Mouse (Mus musculus): ENCODE data around the gene Clmp.
A peak's percentile ranks its signal among the peaks of the same experiment; 100 is the strongest.

The Clmp gene

DNA sequence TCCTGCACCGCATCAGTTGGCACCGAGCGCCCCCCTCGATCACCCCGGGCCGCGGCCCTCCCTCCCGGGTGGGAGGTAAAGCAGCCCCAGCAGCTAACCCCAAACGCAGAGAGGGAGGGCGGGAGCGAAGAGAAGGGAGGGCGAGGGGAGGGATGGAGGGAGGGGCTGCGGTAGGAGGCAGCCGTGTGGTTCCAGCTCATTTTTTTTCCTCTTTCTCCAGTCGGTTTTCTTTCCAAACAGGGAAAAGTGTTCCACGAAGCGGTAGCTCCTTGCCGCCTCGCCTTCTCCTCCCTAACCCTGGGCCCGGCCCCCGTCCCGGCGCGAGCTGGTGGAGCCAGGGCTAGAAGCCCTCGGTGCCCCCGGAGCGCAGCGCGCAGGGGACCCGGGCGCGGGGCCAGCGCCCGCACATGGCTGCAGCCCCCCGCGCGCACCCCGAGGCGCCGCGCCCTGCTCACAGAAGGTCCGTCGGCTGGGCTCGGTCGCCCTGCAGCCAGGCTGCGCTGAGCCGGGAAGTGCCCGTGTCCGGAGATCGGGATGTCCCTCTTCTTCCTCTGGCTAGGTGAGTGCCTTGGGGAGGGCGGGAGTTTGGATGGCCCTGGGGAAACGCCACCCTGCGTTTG is at the start of gene Clmp:
TSS of gene Clmp (plus strand) at position 162 of the 620 bp plus-strand sequence.
- no peak for DNase-seq (ENCODE audit: low read depth, low spot score)

DNA sequence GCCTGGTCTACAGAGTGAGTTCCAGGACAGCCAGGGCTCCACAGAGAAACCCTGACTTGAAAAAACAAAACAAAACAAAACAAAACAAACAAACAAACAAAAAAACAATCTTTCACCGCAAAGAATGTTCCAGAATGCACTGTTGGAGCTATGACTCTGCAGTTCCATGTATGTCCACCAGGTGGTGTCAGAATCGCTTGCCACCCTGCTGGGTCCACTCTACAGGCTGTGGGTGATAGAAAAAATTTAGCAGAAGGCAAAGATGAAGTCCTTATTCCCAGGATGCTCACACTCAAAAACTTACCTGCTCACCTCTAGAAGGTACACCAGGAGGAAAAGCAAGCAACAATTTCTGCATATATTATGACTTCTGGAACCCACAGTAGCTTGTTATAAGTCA is 49.7 kb upstream of the Clmp start:
- peak; percentile 34 for DNase-seq (ENCODE audit: low read depth, low spot score)

DNA sequence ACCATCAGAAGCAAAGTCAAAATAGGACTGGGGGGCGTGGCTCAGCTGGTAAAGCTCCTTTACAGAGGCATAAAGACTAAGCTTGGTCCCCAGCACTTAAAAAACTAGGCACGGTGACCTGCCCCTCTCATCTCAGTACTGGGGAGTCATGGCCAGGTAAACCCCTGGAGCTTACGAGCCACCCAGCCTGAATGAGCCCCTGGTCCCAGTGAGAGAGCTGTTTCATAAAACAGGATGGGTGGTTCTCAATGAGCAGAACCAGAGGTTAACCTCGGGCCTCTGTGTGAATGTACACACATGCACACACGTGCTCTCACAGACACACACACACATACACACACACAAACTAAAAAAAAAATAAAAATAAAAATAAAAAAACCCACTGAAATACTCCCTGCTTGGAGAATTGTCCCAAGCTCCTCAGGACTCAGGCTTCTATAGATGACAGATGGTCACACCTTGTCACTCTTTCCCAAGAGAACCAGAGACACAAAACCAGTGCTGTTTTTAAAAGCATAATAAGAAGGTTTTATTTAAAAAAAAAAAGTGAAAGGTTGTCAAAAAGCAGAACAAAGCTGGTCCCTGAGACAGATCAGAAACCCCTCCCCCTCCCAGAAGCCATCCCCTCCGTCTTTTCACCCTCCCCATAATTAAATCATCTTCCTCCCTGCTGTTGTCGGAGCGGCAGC is 47.9 kb upstream of the Clmp start:
- no peak for DNase-seq (ENCODE audit: low read depth, low spot score)

DNA sequence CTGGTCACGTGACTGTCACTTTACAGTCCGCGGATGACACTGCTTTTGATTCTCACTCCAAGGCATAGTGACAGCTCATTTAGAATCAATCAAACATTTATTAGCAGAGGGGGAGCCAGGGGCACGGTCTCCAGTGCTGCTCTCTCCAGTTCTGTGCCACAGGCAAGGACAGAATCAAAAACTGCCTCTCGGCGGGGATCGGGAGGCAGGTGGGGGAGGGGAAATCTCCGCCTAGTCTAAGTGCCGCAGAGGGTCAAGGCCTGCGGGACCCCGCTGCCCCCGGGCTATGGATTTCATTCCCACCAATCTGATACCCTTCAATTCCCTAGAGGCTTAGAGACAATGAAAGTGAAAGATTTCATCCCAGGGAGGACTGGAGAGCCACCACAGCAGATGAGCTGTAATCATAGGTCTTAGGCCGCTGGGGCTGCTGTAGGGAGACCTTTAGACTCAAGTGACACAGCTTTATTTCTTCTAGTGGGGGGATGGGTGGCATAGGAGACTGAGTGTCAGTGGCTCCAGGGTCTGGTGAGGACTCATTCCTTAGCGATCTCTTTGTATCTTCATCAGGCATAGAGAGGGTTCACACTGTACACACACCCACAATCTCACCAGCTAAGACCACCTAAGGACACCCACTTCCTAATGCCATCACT is 47.2 kb upstream of the Clmp start:
- no peak for DNase-seq (ENCODE audit: low read depth, low spot score)

DNA sequence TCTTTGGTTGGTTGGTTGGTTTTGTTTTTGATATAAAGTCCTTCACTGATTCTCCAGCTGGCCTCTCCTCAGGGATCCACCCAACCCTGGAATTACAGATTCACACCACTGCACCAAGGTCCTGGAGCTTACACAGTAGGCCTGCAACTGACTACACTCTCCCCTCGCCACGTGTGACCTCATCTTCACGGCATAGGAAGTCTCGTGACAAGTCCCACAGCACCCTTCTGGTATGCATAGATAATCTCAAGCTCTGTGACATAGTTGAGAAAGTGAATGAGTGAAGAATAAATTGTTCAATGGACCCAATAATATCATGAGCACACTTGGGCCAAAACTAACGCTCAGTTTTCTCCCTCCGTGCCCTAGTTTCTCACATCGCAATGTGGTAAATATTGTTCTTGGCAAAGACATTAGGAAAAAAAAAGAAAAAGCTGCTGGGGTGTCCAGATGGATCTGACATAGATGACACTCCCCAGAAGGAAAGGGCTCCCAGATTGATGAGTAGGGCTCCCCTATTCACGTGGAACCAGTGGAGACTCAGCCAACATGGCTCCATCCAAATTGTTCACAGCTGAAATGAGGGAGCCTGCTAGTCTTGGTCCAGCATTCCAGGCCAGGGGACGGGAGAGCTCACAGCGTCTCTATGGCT is 46.1 kb upstream of the Clmp start:
- DNase-seq (ENCODE audit: low read depth, low spot score), result peak; percentile 52

DNA sequence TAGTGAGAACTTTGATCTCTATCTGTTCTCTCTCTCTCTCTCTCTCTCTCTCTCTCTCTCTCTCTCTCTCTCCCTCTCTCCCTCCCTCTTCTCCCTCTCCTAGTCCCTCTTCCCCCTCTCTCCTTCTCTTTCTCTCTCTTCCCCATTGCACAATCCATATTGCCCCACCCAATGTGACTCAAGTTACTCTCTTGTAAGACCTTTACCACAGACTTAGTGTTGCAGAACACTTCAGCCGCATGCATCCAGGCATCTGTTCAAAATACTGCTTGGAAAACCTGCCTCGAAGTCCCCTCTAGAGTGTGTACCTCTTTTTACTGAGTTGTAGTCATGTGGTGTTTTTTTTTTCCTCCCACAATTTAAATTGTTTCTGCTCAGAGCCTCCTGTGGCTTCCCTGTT is 44.4 kb upstream of the Clmp start:
- no peak for DNase-seq (ENCODE audit: low read depth, low spot score)

DNA sequence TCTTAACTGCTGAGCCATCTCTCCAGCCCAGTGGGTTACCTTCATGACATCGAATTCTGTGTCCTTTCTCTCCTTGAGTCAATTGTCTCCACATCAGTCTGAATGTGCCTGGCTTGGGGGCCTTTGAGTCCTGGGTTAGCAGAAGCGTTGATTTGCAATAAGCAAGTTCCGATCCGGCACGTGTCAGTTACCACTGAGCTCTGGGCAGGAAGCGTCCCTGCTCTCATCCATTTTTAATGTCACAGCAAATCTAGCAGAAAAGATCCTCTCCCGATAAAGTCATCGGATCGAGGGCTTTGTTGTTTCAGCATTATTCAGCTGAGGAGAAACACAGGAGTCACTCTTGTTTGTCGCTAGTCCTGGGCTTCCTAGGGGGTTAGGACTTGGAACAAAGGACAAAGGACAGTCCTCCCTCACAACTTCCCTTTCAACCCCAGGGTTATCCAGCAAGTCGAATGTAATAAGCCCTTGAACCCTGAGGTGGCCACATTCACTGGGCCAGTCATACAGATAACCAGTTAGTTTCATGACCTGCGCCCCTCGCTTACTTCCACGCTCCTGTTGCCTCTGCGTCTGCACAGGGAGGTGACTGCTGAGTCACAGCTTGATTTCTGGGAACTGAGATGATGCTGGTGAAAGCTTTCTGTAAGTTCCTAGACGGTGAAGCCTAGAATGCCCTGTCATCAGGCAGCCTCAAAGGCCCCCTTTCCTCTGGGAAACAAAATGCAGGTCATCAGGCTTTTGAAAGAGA is 43.1 kb upstream of the Clmp start:
- DNase-seq (ENCODE audit: low read depth, low spot score), result no peak

DNA sequence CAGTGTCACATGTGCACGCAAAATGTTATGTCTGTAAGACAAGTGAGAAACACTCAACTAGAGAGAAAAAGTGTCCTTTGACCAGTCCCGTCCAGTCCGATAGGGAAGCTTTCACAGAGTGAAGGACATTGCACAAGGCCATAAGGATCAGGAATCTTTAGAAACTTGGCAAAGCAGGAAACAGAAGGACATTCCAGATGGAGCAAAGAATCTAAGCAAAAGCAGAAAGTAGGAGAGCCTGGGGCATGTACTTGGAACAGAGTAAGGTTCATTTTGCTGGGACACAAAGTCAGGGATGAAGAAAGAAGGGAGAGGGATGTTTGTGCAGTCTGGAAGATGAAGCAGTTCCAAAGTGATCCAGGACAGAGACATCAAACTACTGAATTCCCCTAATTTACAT is 36.3 kb upstream of the Clmp start:
- DNase-seq (ENCODE audit: low read depth, low spot score), result no peak

DNA sequence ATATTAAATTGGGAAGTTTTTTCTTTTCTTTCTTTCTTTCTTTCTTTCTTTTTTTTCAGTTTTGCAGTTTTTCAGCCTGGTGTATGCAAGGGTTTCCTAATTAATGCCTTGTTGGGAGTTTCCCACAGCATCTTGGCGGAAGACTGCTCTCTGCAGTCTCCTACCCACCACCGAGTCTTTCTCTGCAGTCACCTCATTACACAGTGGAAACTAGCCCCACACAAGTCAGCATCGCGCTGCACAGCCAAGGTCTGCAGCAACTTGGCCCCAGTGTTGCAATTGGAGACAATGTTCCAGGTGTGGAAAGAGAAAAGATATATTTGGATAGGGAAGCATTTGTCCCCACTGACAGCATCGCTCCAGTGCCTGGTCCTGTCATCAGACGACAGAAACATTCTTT is 35.8 kb upstream of the Clmp start:
- no peak for DNase-seq (ENCODE audit: low read depth, low spot score)

DNA sequence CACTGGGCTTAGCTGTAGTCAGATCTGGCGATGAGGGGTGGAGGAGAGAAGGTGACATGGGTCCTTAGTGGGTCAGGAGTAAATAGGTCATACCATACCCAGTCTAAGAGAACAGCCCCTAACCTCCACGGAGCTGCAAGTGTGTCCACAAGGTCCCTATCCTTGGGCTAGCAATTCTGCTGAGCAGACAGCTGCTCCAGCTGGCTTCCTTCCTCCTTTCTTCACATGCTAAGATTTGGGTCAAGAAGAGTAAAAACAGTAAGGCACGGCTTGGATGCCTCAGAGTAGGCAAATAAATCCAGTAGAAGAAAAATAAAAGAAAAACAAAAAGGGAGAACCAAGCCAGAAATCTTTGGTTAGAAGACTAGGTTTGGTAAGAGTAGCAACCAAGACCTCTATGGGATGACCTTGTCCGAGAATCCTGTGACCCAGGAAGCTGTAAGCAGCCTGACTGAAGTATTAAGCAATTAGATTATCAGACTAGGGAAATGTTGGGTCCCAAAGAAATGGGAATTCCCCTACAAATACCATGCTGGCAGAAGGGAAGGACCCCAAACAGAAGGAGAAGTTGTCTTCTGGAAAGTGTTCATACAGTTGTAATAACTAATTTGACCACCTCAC is 34.4 kb upstream of the Clmp start:
- no peak for DNase-seq (ENCODE audit: low read depth, low spot score)

DNA sequence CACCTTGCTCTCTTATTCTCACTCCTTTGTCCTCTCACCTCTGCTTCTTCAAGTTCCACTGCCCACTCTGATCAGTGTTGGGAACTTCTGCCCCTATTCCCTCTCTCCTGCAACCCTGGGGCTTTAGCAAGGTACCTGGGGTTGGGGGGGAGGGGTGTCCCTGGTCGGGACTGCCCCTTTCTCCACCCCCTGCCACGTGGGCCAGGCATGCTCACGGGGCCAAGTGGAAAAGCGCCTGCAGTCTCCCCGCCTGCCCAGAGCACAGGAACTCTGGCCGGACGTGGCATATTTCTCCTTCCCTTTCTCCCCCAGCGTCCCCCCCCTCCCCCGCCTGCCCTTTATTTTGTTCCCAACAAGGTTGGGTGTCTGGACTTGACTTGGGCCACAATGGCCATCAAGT is 33.0 kb upstream of the Clmp start:
- no peak for DNase-seq (ENCODE audit: low read depth, low spot score)

DNA sequence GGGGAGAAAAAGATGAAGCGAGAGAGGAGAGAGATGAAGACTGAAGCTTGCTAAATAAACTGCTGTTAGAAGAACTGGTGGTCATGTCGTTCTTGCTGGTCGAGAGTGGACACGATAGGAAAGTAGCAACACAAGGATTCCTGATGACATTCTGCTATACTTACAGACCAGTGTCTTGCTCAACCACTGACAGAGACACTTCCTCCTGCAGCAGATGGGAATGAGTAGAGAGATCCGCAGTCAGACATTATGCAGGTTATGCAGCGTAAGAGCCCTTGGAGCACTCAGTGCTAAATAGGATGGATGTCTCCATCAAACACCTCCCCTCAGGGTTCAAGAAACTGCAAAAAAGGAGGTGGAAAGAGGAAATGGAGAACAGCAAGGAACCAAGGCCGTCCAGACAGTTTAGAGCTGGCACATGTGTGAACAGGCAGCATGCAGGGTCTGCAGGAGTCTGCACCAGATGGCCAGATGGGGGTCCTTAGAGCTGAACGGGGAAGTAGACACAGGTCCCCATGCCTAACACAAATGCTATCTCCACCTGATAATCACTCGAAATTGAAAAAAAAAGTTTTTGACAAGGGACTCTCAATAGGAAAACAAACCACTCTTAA is 19.5 kb upstream of the Clmp start:
- DNase-seq (ENCODE audit: low read depth, low spot score), result no peak

DNA sequence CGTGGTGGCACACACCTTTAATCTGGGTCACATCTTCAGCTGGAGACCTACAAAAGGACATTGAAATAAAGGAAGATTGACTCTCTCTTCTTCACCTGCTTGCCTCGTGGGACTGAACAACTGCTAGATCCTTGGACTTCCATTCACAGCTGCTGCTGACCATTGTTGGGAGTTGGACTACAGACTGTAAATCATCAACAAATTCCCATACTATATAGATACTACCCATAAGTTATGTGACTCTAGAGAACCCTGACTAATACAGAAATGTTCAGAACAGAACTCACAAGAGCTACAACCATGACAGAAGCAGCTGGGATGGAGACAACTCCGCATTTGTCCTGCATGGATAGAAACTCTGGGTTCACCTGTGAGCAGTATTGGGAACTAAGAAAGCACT is 15.4 kb upstream of the Clmp start, which contains the start of gene Gm21915:
TSS of gene Gm21915 (plus strand) at position 301 of the 400 bp plus-strand sequence.
- no peak for DNase-seq (ENCODE audit: low read depth, low spot score)

DNA sequence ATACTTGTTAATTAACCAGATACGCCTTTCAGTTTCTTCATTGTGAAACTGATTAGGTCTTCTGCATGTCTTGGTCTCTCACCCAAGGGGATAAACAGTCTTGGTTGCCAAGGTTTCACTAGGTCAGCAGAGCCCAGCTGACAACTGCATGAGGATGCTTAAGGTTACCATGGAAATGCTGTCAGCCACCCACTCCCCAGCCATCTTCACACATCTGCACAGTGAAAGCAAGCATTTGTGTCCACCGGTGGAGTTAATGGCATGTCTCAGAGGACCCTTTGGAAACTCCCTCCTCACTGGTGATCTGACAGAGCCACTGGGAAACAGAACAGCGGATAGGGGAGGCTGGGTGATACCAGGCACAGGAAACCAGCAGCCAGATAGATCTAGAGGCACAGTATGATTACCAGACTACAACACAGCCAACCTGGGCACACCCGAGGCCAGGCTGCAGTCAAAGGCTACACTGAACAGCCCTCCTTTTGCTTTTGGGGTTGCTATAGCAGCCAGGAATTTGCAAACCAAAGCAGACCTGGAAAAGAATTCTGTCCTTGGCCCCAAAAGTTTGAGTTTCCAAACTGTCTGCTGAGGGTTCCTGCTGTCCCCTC is 14.3 kb upstream of the Clmp start:
- DNase-seq (ENCODE audit: low read depth, low spot score), result peak; percentile 58

DNA sequence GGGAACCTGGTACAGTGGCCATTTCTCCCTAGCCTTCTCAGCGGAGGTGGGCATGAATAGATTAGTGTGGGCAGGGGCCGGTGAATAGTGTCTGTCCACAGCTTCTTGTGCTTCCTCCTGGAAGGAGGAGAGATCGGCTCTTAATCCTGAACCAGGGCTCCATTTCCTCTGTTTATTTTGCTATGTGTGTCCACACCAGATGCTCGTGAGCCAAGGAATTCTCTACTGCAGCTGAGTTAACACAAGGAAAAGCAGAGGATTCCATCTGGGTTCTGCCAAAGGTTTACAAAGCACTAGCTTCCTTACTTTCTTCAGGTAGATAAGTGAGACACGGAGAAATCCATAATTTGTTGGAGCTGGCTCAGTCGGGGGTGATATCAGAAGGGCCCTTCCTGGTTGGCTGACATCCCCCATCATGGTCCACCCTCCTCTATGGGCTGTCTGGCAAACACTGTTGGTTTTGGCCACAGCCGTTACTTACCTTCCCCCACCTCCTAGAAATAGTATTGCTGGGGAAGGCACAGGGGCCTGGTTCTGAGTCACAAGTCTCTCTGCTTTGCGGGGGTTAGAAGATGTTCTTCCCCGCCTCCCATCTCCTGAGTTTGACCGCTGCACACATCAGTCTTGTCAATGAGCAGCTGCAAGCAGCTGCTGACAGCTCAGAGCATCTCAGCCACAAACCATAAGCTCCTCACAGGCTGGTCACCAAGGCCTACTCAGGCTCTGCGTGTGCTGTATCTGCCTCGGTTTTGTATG is 10.4 kb upstream of the Clmp start:
- no peak for DNase-seq (ENCODE audit: low read depth, low spot score)

DNA sequence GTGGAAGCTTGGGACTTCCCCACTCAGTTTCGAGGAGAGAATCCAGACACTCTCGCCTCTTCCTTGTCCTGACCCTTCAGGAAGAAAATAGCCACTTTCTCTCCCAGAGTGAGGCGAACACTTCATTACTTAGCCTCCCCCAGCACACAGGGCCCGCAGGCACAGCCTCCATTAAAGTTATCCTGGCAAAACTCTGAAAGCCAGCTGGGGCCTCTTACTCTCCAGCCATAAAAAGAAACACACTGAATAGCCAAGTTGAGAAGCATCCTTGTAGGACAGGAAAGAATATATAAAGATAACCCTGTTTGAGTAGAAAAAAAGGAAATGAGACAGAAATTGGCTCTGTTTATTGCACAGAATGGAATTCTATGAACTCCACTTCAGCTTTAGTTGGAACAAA is 7.1 kb upstream of the Clmp start:
- no peak for DNase-seq (ENCODE audit: low read depth, low spot score)

DNA sequence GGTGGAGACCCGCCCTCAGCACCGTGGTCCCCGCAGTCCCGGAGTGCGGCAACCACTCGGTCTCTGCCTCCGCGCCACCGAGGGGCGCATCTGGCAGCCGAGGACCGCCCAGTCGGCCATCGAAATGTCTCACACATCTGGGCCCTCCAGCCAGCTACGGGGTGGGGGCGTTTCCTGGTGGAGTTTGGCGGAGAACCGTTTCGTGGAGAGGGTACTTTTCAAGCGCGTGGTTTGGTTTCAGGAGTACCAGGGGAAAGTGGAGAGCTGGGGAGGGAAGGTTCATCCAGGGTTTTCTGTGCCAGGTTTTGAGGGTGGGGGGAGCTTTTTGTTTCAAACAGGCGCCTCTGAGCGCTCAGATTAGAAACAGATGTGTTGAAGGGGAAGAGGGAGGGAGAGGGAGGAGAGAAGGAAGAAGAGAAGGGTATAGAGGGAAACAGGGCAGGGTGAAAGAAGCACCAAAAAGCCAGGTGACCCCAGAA is 698 bp downstream of the Clmp start:
- peak; percentile 36 for DNase-seq (ENCODE audit: low read depth, low spot score)

DNA sequence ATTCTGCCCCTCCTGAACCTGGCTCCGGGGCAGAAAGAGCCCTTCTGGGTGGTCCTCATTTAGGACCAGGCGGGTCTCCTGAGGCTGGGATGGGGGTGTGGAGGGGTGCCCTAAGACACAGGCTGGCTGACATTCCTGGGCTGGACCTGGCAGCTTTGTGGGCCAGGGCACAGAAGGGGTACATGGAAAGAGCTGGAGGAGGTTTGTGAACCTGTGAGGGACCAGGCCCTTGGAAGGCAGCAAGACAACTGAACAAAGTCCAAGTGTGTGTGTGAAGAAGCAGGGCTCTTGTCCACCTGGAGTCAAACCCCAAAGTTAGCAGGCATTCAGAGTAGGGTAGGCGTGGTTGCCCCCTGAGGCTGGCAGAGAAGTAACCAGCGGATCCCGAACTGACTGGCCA is 1.3 kb downstream of the Clmp start:
- DNase-seq (ENCODE audit: low read depth, low spot score), result no peak

DNA sequence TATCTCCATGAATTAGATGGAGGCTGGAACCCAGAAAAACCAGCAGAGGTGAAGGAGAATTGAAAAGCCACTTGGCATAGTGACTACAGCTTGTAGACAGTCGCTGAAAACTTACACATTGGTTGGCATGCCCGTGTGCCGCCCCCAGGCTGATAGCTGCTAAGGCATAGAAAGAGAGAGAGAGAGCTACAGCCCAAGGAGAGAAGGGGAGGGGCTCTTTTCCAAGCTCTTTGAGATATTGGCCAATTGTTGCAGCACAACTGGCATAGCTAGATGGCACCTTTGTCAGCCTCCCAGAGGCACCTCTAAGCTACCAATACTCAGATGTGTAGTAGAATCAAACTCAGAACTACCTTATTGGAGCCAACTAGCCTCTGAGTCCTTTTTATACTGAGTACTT is 1.8 kb downstream of the Clmp start:
- DNase-seq (ENCODE audit: low read depth, low spot score), result no peak

DNA sequence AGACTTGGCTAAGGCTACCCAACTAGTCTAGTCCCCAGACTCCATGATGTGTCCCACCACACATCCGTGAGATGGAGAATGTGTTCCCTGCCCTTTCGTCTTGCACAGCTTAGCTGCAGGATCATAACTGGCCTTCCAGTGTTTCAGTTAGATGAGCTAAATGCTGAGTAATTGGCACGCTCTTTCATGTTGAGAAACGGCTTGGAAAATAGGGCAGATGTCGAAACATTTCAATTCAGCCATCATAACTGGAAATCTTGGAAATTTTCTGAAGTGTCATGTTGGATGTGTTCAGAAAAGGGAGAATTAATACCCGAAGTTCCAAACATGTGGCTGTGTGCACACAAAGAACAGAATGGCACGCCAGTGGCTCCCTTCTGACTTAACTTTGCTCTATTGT is 4.7 kb downstream of the Clmp start:
- peak; percentile 58 for DNase-seq (ENCODE audit: low read depth, low spot score)

Measured in skeletal muscle tissue, adult 2 months (tissue).